10 mouse cellular contexts compared by ENCODE assay signal in the genomic region with DNA sequence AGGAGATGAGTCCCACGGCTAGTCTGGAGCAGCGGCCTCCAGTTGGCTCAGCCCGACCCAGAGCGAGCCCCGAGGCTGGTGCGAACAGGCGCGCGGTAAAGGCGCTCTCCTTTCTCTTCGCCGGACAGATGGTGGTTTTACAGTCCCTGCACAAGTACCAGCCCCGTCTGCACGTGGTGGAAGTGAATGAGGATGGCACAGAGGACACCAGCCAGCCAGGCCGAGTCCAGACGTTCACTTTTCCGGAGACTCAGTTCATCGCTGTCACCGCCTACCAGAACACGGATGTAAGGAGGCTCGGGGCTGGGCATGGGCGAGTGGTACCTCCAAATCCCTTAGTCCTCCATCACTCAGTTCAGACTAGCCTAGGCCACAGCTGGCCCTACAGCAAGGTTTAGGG. TPM values are rescaled to one million over a fixed set of nuclear protein-coding genes. Genes with fewer than 3 reads are reported as not detected.
DNase-seq lines count a peak whose midpoint lies in the region; ATAC-seq and TF ChIP-seq lines count a peak whose summit lies in the region.
"Had no signal": no experiment of that assay in that cellular context is flagged by ENCODE, and none has a peak within 500 bp of the region (broad histone marks: within the 10 kb centered on the region; RNA-seq: fewer than 3 reads in every experiment).

No protein-coding gene starts in this region.

- WGBS in kidney, embryonic 15.5 days: under 1% methylated on average over 22 of the region's 22 CpGs
- under 1% methylated on average over 22 of the region's 22 CpGs for WGBS in kidney, embryonic 16.5 days
- under 1% methylated on average over 22 of the region's 22 CpGs for WGBS in hindbrain, embryonic 13.5 days
- under 1% methylated on average over 22 of the region's 22 CpGs for WGBS in midbrain, embryonic 10.5 days

- no peak for ATAC-seq in kidney, embryonic 15.5 days (replicated peaks; ENCODE audit: low FRiP score)
- ATAC-seq in kidney, embryonic 16.5 days (ENCODE audit: low FRiP score, low TSS enrichment): no peak
- peak; percentile 26; the same call in 1 of the 2 replicates for ATAC-seq in hindbrain, embryonic 13.5 days (ENCODE audit: low FRiP score)
- no peak for ATAC-seq in megakaryocyte-erythroid progenitor cell, adult 5-6 weeks (replicated peaks; ENCODE audit: low FRiP score, low TSS enrichment, poor library complexity, severe bottlenecking)

- H3K4me3 ChIP-seq in kidney, embryonic 15.5 days (replicated peaks): peak overlapping the region; percentile 16; the same call in 1 of the 2 replicates
- H3K4me3 ChIP-seq in kidney, embryonic 16.5 days (ENCODE audit: low read length): no peak overlapping the region
- peak overlapping the region in 2 of 3 experiments; percentile 22 to 44 for H3K4me3 ChIP-seq in CH12.LX (replicated peaks in 1 of 3; ENCODE audit: low read depth in 2 of 3, low read length in 2 of 3, poor library complexity in 1 of 3)
- H3K4me3 ChIP-seq in cortical plate, adult 2 months (ENCODE audit: insufficient read depth, low read length): peak overlapping the region; percentile 88
- H3K4me3 ChIP-seq in hindbrain, embryonic 13.5 days: no peak overlapping the region
- H3K4me3 ChIP-seq in midbrain, embryonic 10.5 days: peak overlapping the region; percentile 20; the same call in 1 of the 2 replicates
- H3K4me3 ChIP-seq: myocyte had no signal

- no peaks in the 10 kb centered on the region for H3K36me3 ChIP-seq in kidney, embryonic 15.5 days
- no peaks in the 10 kb centered on the region for H3K36me3 ChIP-seq in kidney, embryonic 16.5 days (ENCODE audit: insufficient read depth, low read length)
- H3K36me3 ChIP-seq in CH12.LX (replicated peaks in 1 of 2; ENCODE audit: control insufficient read depth in 1 of 2, insufficient read depth in 1 of 2, low read length in 1 of 2): peaks cover 10 to 16% of the 10 kb centered on the region in 2 experiments
- H3K36me3 ChIP-seq in hindbrain, embryonic 13.5 days: no peaks in the 10 kb centered on the region
- H3K36me3 ChIP-seq in midbrain, embryonic 10.5 days: no peaks in the 10 kb centered on the region

- H3K4me2 ChIP-seq in kidney, embryonic 15.5 days: peak overlapping the region; percentile 27; the same call in 1 of the 2 replicates
- no peak overlapping the region for H3K4me2 ChIP-seq in kidney, embryonic 16.5 days (replicated peaks; ENCODE audit: low read depth, low read length)
- peak overlapping the region; percentile 34 for H3K4me2 ChIP-seq in CH12.LX (ENCODE audit: insufficient read depth, low read depth, poor library complexity, severe bottlenecking)
- H3K4me2 ChIP-seq in hindbrain, embryonic 13.5 days: 0 out of 2 replicates have a peak overlapping the region, but pooled peaks have one; percentile 4

- no peak overlapping the region for H3K9ac ChIP-seq in kidney, embryonic 15.5 days
- no peak overlapping the region for H3K9ac ChIP-seq in kidney, embryonic 16.5 days (replicated peaks; ENCODE audit: low read length)
- peak overlapping the region; percentile 34 for H3K9ac ChIP-seq in CH12.LX (ENCODE audit: insufficient read depth, low read depth)
- no peak overlapping the region for H3K9ac ChIP-seq in hindbrain, embryonic 13.5 days

- DNase-seq in CH12.LX (ENCODE audit: extremely low read depth): no peak
- peak; percentile 76 for DNase-seq in midbrain, embryonic 10.5 days (ENCODE audit: low spot score)
- no peak for DNase-seq in gastrocnemius, adult 18-20 months (ENCODE audit: low spot score)

- H3K79me2 ChIP-seq in CH12.LX (replicated peaks; ENCODE audit: control insufficient read depth, extremely low read depth, insufficient read depth, poor library complexity, severe bottlenecking): no peaks in the 10 kb centered on the region

- H3K4me1 ChIP-seq in kidney, embryonic 15.5 days: peaks cover 37% of the 10 kb centered on the region
- H3K4me1 ChIP-seq in kidney, embryonic 16.5 days (ENCODE audit: insufficient read depth, low read length): peaks cover 17% of the 10 kb centered on the region
- peaks cover 0 to 8% of the 10 kb centered on the region in 2 experiments; a peak in 2 of 4 replicates for H3K4me1 ChIP-seq in CH12.LX (ENCODE audit: control insufficient read depth in 1 of 2, insufficient read depth in 2 of 2)
- H3K4me1 ChIP-seq in cortical plate, adult 2 months (ENCODE audit: control insufficient read depth, insufficient read depth, low read length): no peaks in the 10 kb centered on the region; the same call in 1 of the 2 replicates
- peaks cover 38% of the 10 kb centered on the region for H3K4me1 ChIP-seq in hindbrain, embryonic 13.5 days (replicated peaks)
- peaks cover 35% of the 10 kb centered on the region for H3K4me1 ChIP-seq in midbrain, embryonic 10.5 days

- peaks cover 97% of the 10 kb centered on the region for H3K27me3 ChIP-seq in kidney, embryonic 15.5 days
- peaks cover 82% of the 10 kb centered on the region for H3K27me3 ChIP-seq in kidney, embryonic 16.5 days (ENCODE audit: insufficient read depth, low read length)
- H3K27me3 ChIP-seq in CH12.LX (replicated peaks): no peaks in the 10 kb centered on the region
- peaks cover 97% of the 10 kb centered on the region for H3K27me3 ChIP-seq in hindbrain, embryonic 13.5 days
- H3K27me3 ChIP-seq in midbrain, embryonic 10.5 days (ENCODE audit: low read depth, poor library complexity, severe bottlenecking): peaks cover 100% of the 10 kb centered on the region

- TF ChIP-seq POLR2A in CH12.LX (IDR thresholded peaks at IDR 0.05; ENCODE audit: low read depth, low read length): peak; percentile 39; the same call in 1 of the 2 replicates
- TF ChIP-seq POLR2A in cortical plate, adult 2 months (IDR thresholded peaks at IDR 0.05; ENCODE audit: extremely low read depth, insufficient read depth, low read length): no peak

- TF ChIP-seq RAD21 in CH12.LX (IDR thresholded peaks at IDR 0.05; ENCODE audit: low read depth, low read length): no peak

- in situ Hi-C loops in CH12.LX (cut with MboI; ENCODE audit: low pct_ligation_motif_present, low pct_unique_long_range_greater_than_20kb, low sequenced_read_pairs): no loop called here

- H3K9me3 ChIP-seq in kidney, embryonic 15.5 days (replicated peaks): no peaks in the 10 kb centered on the region
- no peaks in the 10 kb centered on the region for H3K9me3 ChIP-seq in kidney, embryonic 16.5 days (ENCODE audit: low read length)
- H3K9me3 ChIP-seq in CH12.LX (replicated peaks; ENCODE audit: low read length): peaks cover 20% of the 10 kb centered on the region
- H3K9me3 ChIP-seq in hindbrain, embryonic 13.5 days: no peaks in the 10 kb centered on the region
- H3K9me3 ChIP-seq in midbrain, embryonic 10.5 days (replicated peaks): no peaks in the 10 kb centered on the region

- no peak for TF ChIP-seq CTCF in CH12.LX (conservative IDR thresholded peaks at IDR 0.05 in 1 of 2, IDR thresholded peaks at IDR 0.05 in 1 of 2; ENCODE audit: low read depth in 2 of 2, low read length in 2 of 2)
- TF ChIP-seq CTCF in cortical plate, adult 2 months (IDR thresholded peaks at IDR 0.05; ENCODE audit: extremely low read depth, insufficient read depth, low read length): no peak

- dilution Hi-C loops in CH12.LX (cut with MboI; ENCODE audit: extremely low pct_ligation_motif_present, extremely low pct_unique_long_range_greater_than_20kb, low sequenced_read_pairs): no loop called here

- no peak overlapping the region for H3K27ac ChIP-seq in kidney, embryonic 15.5 days
- no peak overlapping the region for H3K27ac ChIP-seq in kidney, embryonic 16.5 days (ENCODE audit: low read length)
- H3K27ac ChIP-seq in CH12.LX (ENCODE audit: insufficient read depth, low read depth): peak overlapping the region; percentile 31
- H3K27ac ChIP-seq in cortical plate, adult 2 months (ENCODE audit: insufficient read depth, low read length): peak overlapping the region; percentile 80
- H3K27ac ChIP-seq in hindbrain, embryonic 13.5 days: no peak overlapping the region
- no peak overlapping the region for H3K27ac ChIP-seq in midbrain, embryonic 10.5 days (replicated peaks)

- no peak for TF ChIP-seq EP300 in CH12.LX (IDR thresholded peaks at IDR 0.05; ENCODE audit: low read length)

TF ChIP-seq in CH12.LX, 34 proteins besides CTCF, POLR2A, EP300 and RAD21:
- TF ChIP-seq ELF1 (IDR thresholded peaks at IDR 0.05; ENCODE audit: low read depth, low read length) (0 out of 2 replicates have a peak, but pooled peaks have one; percentile 10), BHLHE40 (IDR thresholded peaks at IDR 0.05; ENCODE audit: low read depth, low read length) (0 out of 2 replicates have a peak, but pooled peaks have one; percentile 5), USF1 (IDR thresholded peaks at IDR 0.05; ENCODE audit: low read depth, low read length) (no peak), MAX (IDR thresholded peaks at IDR 0.05; ENCODE audit: low read length) (peak; percentile 51; the same call in 1 of the 2 replicates), NELFE (IDR thresholded peaks at IDR 0.05; ENCODE audit: low read depth, low read length) (peak; percentile 26; the same call in 1 of the 2 replicates), JUN (IDR thresholded peaks at IDR 0.05; ENCODE audit: insufficient read depth, low read depth, low read length) (no peak), SIN3A (IDR thresholded peaks at IDR 0.05; ENCODE audit: low read length) (0 out of 2 replicates have a peak, but pooled peaks have one; percentile 46), KAT2A (IDR thresholded peaks at IDR 0.05; ENCODE audit: insufficient replicate concordance, low read length) (0 out of 2 replicates have a peak, but pooled peaks have one; percentile 19), CHD1 (IDR thresholded peaks at IDR 0.05; ENCODE audit: low read depth, low read length) (0 out of 2 replicates have a peak, but pooled peaks have one; percentile 46)
TF ChIP-seq in CH12.LX: peak in this region for 7.

RNA-seq across cellular contexts. Expression of a gene that starts 4.4 kb away (rescaled TPM):
- polyA plus RNA-seq in kidney, embryonic 15.5 days (2015; fragmentation: Nextera tagmentation; extraction: Ambion mirVana): 0.14 TPM in 1 of 2 replicates, not detected in the other
- polyA plus RNA-seq in kidney, embryonic 16.5 days (2015; fragmentation: Nextera tagmentation; extraction: Ambion mirVana): 0.18 TPM in 1 of 2 replicates, not detected in the other
- total RNA-seq in CH12.LX (2012; rRNA removed) (0.25 and 0.34 TPM in 2 replicates), CH12.LX (2014; rRNA removed) (0.05 TPM in 1 of 2 replicates, not detected in the other)
- polyA plus RNA-seq in CH12.LX (2012; ENCODE audit: insufficient read length, low read depth): 0.10 and 0.20 TPM in 2 replicates
- 75.5 and 76.3 TPM in 2 replicates for polyA plus RNA-seq in cortical plate, adult 2 months (2012; rRNA removed)
- polyA plus RNA-seq in hindbrain, embryonic 13.5 days (2015; fragmentation: Nextera tagmentation; extraction: Ambion mirVana): 0.60 and 0.83 TPM in 2 replicates
- 0.23 and 0.26 TPM in 2 replicates for polyA plus RNA-seq in midbrain, embryonic 10.5 days (2016; fragmentation: Nextera tagmentation; extraction: Ambion mirVana)
- 0.55 TPM in 1 of 2 replicates, not detected in the other for total RNA-seq in megakaryocyte-erythroid progenitor cell, adult 5-6 weeks (2014; fragmentation: Nextera tagmentation)
- total RNA-seq in megakaryocyte-erythroid progenitor cell, adult 5-6 weeks (2017): 0.19 and 1.1 TPM in 2 replicates
- total RNA-seq in gastrocnemius, adult 18-20 months (2021): not detected
- polyA plus RNA-seq: heart, embryonic 14.5 days had no signal

Comparison
In these comparisons a context has a peak if more than half of its experiments do, and no peak if none do; other contexts are left out.
1. H3K4me3 ChIP-seq: peak in kidney, embryonic 15.5 days (single experiment), CH12.LX (2 of 3), cortical plate, adult 2 months (single experiment) and midbrain, embryonic 10.5 days (single experiment); none in kidney, embryonic 16.5 days (single experiment) and hindbrain, embryonic 13.5 days (single experiment).
2. H3K27ac ChIP-seq: peak in CH12.LX (single experiment) and cortical plate, adult 2 months (single experiment); none in kidney, embryonic 15.5 days (single experiment), kidney, embryonic 16.5 days (single experiment), hindbrain, embryonic 13.5 days (single experiment) and midbrain, embryonic 10.5 days (single experiment).
3. RNA of a gene that starts 4.4 kb away (polyA plus RNA-seq): 75.5 to 76.3 TPM in cortical plate, adult 2 months; 0.60 to 0.83 TPM in hindbrain, embryonic 13.5 days, 0.23 to 0.26 TPM in midbrain, embryonic 10.5 days, 0.10 to 0.20 TPM in CH12.LX, 0.18 TPM in kidney, embryonic 16.5 days and 0.14 TPM in kidney, embryonic 15.5 days; every median in the first group is over 10 times any median in the second.